Mouse (Mus musculus) thymus, adult 2 months (tissue): ENCODE results near the gene Tnfrsf13b.
A peak's percentile ranks its signal among the peaks of the same experiment; 100 is the strongest.

Experiments
- CTCF ChIP-seq: fragments of 200-500 bp; IDR thresholded peaks from 2 replicates; pipeline ENCODE4 v1.5.1; 2012; ENCODE audit warnings: mild to moderate bottlenecking, control low read depth, low read length, moderate library complexity, borderline replicate concordance; ENCODE audit not compliant: control insufficient read depth, poor library complexity, insufficient read depth; ENCODE audit errors: extremely low read depth
- POLR2A ChIP-seq: fragments of 200-500 bp; IDR thresholded peaks from 2 replicates; pipeline ENCODE4 v1.6.1; 2012; ENCODE audit warnings: mild to moderate bottlenecking, low read length, control low read depth, moderate library complexity; ENCODE audit not compliant: control insufficient read depth, poor library complexity, insufficient read depth; ENCODE audit errors: extremely low read depth

GRCm38 (mm10) chr11:61193392-61193791 lies 66.8 kb downstream of the Tnfrsf13b start:
- TF ChIP-seq CTCF, result peak; percentile 87
- no peak for TF ChIP-seq POLR2A
